Mouse (Mus musculus) CH12.LX (cell line): ENCODE measurements around the gene Fosb.

Source experiments
- EP300 ChIP-seq: IDR thresholded peaks from 2 replicates; pipeline ENCODE4 v1.6.1; 2011; ENCODE audit warnings: low read length, improper control_type of control experiment
- MAX ChIP-seq: IDR thresholded peaks from 2 replicates; pipeline ENCODE4 v1.6.1; 2011; ENCODE audit warnings: low read length, improper control_type of control experiment
- PAX5 ChIP-seq: IDR thresholded peaks from 2 replicates; pipeline ENCODE4 v1.6.1; 2012; ENCODE audit warnings: low read length, inconsistent platforms, mixed read lengths
- POLR2A ChIP-seq: IDR thresholded peaks from 2 replicates; pipeline ENCODE4 v1.6.1; 2011; ENCODE audit warnings: low read depth, mild to moderate bottlenecking, improper control_type of control experiment, low read length
- SIN3A ChIP-seq: IDR thresholded peaks from 2 replicates; pipeline ENCODE4 v1.6.1; 2012; ENCODE audit warnings: low read length, improper control_type of control experiment, inconsistent platforms

DNA sequence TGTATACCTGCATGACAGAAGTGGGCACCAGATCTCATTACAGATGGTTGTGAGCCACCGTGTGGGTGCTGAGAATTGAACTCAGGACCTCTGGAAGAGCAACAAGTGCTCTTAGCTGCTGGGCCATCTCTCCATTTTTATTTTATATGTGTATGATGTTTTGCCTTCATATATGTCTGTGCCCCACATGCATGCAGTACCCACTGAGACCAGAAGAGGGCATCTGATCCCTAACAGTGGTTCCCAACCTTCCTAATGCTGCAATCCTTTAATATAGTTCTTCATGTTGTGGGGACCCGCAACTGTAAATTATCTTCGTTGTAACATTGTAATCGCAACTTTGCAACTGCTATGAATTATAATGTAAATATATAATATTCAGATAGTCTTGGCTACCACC is 25.1 kb downstream of the Fosb start:
- TF ChIP-seq PAX5 = no peak
- TF ChIP-seq POLR2A = no peak
- TF ChIP-seq EP300 = no peak
- TF ChIP-seq MAX = no peak
- no peak for TF ChIP-seq SIN3A
